Mouse (Mus musculus): ENCODE data around the gene Gpr141. TPM values are rescaled to one million over a fixed set of nuclear protein-coding genes. Genes with fewer than 3 reads are reported as not detected.

The Gpr141 gene
- polyA plus RNA-seq (2014; fragmentation: Nextera tagmentation; extraction: Ambion mirVana): 0.11 and 0.42 TPM in 2 replicates

DNA sequence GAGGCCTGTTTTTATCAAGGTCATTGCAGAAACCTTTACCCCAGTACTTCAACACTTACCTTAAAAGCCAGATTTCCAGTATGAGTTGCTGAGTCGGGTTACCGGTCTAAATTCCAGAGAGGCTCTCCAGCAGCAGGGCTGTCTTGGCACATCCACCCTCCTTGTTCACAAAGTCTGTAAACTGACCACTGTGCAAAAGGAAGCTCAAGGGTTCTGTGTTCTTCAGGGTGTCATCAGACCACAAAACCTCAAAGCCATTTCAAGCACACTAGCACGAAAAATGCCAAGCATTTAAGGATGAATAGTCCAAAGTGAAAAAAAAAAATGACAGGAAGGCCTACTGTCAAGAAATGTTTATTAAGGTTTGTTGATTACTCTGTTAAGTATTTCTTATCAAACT is at the start of gene Gpr141:
Gene Gpr141 (minus strand): TSS at position 187 of the 400 bp plus-strand sequence.
- H3K4me2 ChIP-seq (ENCODE audit: low read length): no peak within 1 kb of the TSS
- H3K27me3 ChIP-seq (ENCODE audit: control insufficient read depth, insufficient read depth, low read length): no peaks in the 10 kb centered on the region
- 49% methylated on average over 3 of the region's 3 CpGs for WGBS
- no peaks in the 10 kb centered on the region for H3K4me1 ChIP-seq (ENCODE audit: control insufficient read depth in 2 of 2, insufficient read depth in 2 of 2, low read length in 2 of 2)
- ATAC-seq (ENCODE audit: insufficient number of reproducible peaks, insufficient read depth, low FRiP score, low read depth): no peak
- H3K9me3 ChIP-seq (ENCODE audit: control insufficient read depth, low read length): no peaks in the 10 kb centered on the region
- no peak within 1 kb of the TSS for H3K4me3 ChIP-seq (ENCODE audit: control insufficient read depth in 1 of 2, insufficient read depth in 1 of 2, low read depth in 1 of 2, low read length in 2 of 2)
- H3K9ac ChIP-seq (ENCODE audit: low read length): no peak within 1 kb of the TSS
- no peak within 1 kb of the TSS for H3K27ac ChIP-seq (replicated peaks in 1 of 2; ENCODE audit: control insufficient read depth in 1 of 2, insufficient read depth in 1 of 2, low read depth in 2 of 2, low read length in 2 of 2)
- no peaks in the 10 kb centered on the region for H3K36me3 ChIP-seq (ENCODE audit: control insufficient read depth, insufficient read depth, low read length)

DNA sequence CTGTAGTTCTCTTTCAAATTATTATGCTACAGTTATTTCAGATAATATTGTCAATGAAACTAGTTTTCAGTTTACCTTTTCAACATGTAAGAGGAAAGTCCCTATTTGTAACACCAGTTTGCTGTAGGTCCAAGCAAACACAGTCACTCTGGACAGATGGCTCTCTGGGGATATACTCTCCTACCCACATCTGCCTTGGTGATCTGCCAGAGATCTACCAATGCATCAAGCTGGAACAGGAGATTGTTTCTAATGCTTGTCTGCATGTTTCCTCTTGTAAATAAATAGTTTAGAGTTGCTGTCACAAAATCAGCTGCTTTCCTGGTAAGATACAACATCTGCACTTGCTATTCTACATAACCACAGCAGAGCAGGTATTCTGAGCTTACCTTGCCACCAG is 40.2 kb upstream of the Gpr141 start:
- H3K9me3 ChIP-seq (ENCODE audit: control insufficient read depth, low read length): no peaks in the 10 kb centered on the region
- no peak overlapping the region for H3K4me2 ChIP-seq (ENCODE audit: low read length)
- no peak for ATAC-seq (ENCODE audit: insufficient number of reproducible peaks, insufficient read depth, low FRiP score, low read depth)

DNA sequence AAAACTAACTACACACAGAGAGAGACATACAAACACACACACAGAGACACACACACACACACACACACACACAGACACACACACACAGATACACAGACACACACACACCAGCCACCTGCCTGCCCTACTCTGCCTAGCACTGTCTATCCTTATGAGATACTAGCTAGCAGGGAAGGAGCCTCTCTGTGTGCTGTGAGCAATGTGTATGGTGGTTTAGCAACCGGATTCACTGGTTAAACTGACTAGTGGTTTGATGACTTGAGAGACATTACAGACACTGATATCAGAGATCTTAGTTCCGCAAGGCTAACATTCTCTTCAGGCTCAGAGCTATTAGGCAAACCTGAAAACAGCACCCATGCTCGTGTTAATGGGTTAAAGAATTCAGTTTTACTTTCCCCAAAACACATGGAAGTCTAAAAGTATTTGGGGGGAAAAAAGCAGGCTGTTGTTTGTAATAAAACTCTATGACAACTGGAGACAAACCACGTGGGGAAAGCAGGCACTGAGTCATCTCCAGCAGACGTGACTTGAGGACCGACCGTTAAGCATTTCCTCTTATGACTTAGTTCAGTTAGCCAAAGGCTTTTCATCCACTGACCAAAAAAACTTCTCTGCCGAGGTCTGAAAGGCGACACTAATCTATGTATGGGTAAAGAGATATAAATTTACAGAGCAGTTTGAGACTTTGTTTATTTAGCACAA is 30.7 kb upstream of the Gpr141 start:
- Histone ChIP-seq H3K27ac (replicated peaks in 1 of 2; ENCODE audit: control insufficient read depth in 1 of 2, insufficient read depth in 1 of 2, low read depth in 2 of 2, low read length in 2 of 2) (no peak overlapping the region), H3K4me2 (ENCODE audit: low read length) (no peak overlapping the region), H3K27me3 (ENCODE audit: control insufficient read depth, insufficient read depth, low read length) (no peaks in the 10 kb centered on the region), H3K9ac (ENCODE audit: low read length) (no peak overlapping the region), H3K9me3 (ENCODE audit: control insufficient read depth, low read length) (no peaks in the 10 kb centered on the region), H3K36me3 (ENCODE audit: control insufficient read depth, insufficient read depth, low read length) (no peaks in the 10 kb centered on the region), H3K4me1 (ENCODE audit: control insufficient read depth in 2 of 2, insufficient read depth in 2 of 2, low read length in 2 of 2) (no peaks in the 10 kb centered on the region), H3K4me3 (ENCODE audit: control insufficient read depth in 1 of 2, insufficient read depth in 1 of 2, low read depth in 1 of 2, low read length in 2 of 2) (no peak overlapping the region)
- ATAC-seq (ENCODE audit: insufficient number of reproducible peaks, insufficient read depth, low FRiP score, low read depth): no peak
- 61% methylated on average over 9 of the region's 9 CpGs for WGBS

More for the DNA sequence above, 40.2 kb upstream of the Gpr141 start:
- no peak overlapping the region for H3K4me3 ChIP-seq (ENCODE audit: control insufficient read depth in 1 of 2, insufficient read depth in 1 of 2, low read depth in 1 of 2, low read length in 2 of 2)
- no peaks in the 10 kb centered on the region for H3K4me1 ChIP-seq (ENCODE audit: control insufficient read depth in 2 of 2, insufficient read depth in 2 of 2, low read length in 2 of 2)
- H3K9ac ChIP-seq (ENCODE audit: low read length): no peak overlapping the region
- H3K36me3 ChIP-seq (ENCODE audit: control insufficient read depth, insufficient read depth, low read length): no peaks in the 10 kb centered on the region
- H3K27me3 ChIP-seq (ENCODE audit: control insufficient read depth, insufficient read depth, low read length): no peaks in the 10 kb centered on the region
- no peak overlapping the region for H3K27ac ChIP-seq (replicated peaks in 1 of 2; ENCODE audit: control insufficient read depth in 1 of 2, insufficient read depth in 1 of 2, low read depth in 2 of 2, low read length in 2 of 2)

DNA sequence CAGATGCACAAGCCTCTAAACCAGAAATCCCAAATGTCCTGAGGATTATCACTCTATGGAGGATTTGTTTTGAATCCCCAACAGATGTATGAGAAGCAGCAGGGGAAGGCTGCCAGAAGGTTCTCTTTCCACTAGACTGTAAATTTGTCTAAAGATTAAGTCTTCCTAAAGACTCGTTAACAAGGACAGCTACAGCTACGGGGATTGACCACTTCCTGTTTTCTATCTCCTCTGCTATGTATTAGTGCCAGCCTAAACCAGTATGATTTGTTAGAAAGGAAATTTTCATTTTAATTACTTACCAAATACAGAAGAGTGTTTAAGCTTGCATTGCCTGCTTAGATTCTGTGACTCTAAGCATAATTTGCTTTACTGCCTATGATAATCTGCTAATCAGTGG is 30.0 kb upstream of the Gpr141 start:
- 51% methylated on average over 2 of the region's 2 CpGs for WGBS
- ATAC-seq (ENCODE audit: insufficient number of reproducible peaks, insufficient read depth, low FRiP score, low read depth): no peak
- Histone ChIP-seq H3K4me2 (ENCODE audit: low read length) (no peak overlapping the region), H3K27ac (replicated peaks in 1 of 2; ENCODE audit: control insufficient read depth in 1 of 2, insufficient read depth in 1 of 2, low read depth in 2 of 2, low read length in 2 of 2) (no peak overlapping the region), H3K4me3 (ENCODE audit: control insufficient read depth in 1 of 2, insufficient read depth in 1 of 2, low read depth in 1 of 2, low read length in 2 of 2) (no peak overlapping the region), H3K27me3 (ENCODE audit: control insufficient read depth, insufficient read depth, low read length) (no peaks in the 10 kb centered on the region), H3K4me1 (ENCODE audit: control insufficient read depth in 2 of 2, insufficient read depth in 2 of 2, low read length in 2 of 2) (no peaks in the 10 kb centered on the region), H3K9ac (ENCODE audit: low read length) (no peak overlapping the region), H3K9me3 (ENCODE audit: control insufficient read depth, low read length) (0 out of 2 replicates have a peak, but pooled peaks cover 2% of the 10 kb centered on the region), H3K36me3 (ENCODE audit: control insufficient read depth, insufficient read depth, low read length) (no peaks in the 10 kb centered on the region)

DNA sequence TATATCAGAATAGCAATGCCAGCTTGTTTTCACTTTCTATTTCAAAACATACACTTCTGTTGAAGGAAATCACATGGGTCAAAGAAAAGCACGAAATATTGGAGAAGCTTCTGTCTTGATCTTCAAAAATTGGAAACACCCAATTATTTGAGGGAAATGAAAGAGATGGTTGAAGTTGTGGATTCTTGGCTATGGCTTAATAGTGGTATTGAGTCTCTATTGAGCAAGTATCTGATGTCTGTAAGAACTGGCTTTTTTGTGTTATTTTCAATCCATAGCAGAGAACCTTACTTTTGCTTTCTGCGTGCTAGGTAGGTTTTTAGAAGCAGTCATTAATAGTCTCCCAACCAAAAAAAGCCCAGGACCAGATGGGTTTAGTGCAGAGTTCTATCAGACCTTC is 19.4 kb upstream of the Gpr141 start:
- no peaks in the 10 kb centered on the region for H3K36me3 ChIP-seq (ENCODE audit: control insufficient read depth, insufficient read depth, low read length)
- H3K4me3 ChIP-seq (ENCODE audit: control insufficient read depth in 1 of 2, insufficient read depth in 1 of 2, low read depth in 1 of 2, low read length in 2 of 2): no peak overlapping the region
- no peaks in the 10 kb centered on the region for H3K27me3 ChIP-seq (ENCODE audit: control insufficient read depth, insufficient read depth, low read length)
- WGBS: 75% methylated on average over 2 of the region's 2 CpGs
- no peak for ATAC-seq (ENCODE audit: insufficient number of reproducible peaks, insufficient read depth, low FRiP score, low read depth)
- no peak overlapping the region for H3K27ac ChIP-seq (replicated peaks in 1 of 2; ENCODE audit: control insufficient read depth in 1 of 2, insufficient read depth in 1 of 2, low read depth in 2 of 2, low read length in 2 of 2)
- no peak overlapping the region for H3K4me2 ChIP-seq (ENCODE audit: low read length)
- no peaks in the 10 kb centered on the region for H3K9me3 ChIP-seq (ENCODE audit: control insufficient read depth, low read length)
- H3K9ac ChIP-seq (ENCODE audit: low read length): no peak overlapping the region
- H3K4me1 ChIP-seq (ENCODE audit: control insufficient read depth in 2 of 2, insufficient read depth in 2 of 2, low read length in 2 of 2): no peaks in the 10 kb centered on the region

DNA sequence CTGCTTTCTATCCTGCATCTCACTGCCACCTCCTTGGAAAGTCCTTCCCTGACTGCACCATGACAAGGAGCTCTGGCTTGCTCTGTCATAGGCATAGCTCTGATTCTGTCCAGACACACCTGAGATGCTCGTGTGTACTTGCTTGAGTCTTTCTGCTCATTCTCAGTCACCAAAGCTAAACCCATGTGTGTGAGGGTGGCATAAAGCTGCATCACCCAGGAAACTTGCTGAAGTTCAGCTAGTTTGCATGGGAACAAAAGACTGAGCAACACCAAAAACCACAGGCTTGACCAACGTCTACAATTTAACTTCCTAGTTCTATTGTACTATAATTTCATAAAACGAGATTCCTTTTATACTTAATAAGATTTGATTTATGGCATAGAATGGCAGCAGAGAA is 18.6 kb upstream of the Gpr141 start:
- Histone ChIP-seq H3K27ac (replicated peaks in 1 of 2; ENCODE audit: control insufficient read depth in 1 of 2, insufficient read depth in 1 of 2, low read depth in 2 of 2, low read length in 2 of 2) (no peak overlapping the region), H3K36me3 (ENCODE audit: control insufficient read depth, insufficient read depth, low read length) (no peaks in the 10 kb centered on the region), H3K9me3 (ENCODE audit: control insufficient read depth, low read length) (no peaks in the 10 kb centered on the region), H3K4me1 (ENCODE audit: control insufficient read depth in 2 of 2, insufficient read depth in 2 of 2, low read length in 2 of 2) (no peaks in the 10 kb centered on the region), H3K4me2 (ENCODE audit: low read length) (no peak overlapping the region), H3K4me3 (ENCODE audit: control insufficient read depth in 1 of 2, insufficient read depth in 1 of 2, low read depth in 1 of 2, low read length in 2 of 2) (no peak overlapping the region), H3K27me3 (ENCODE audit: control insufficient read depth, insufficient read depth, low read length) (no peaks in the 10 kb centered on the region), H3K9ac (ENCODE audit: low read length) (no peak overlapping the region)
- ATAC-seq (ENCODE audit: insufficient number of reproducible peaks, insufficient read depth, low FRiP score, low read depth): no peak
- 61% methylated on average over 3 of the region's 3 CpGs for WGBS

DNA sequence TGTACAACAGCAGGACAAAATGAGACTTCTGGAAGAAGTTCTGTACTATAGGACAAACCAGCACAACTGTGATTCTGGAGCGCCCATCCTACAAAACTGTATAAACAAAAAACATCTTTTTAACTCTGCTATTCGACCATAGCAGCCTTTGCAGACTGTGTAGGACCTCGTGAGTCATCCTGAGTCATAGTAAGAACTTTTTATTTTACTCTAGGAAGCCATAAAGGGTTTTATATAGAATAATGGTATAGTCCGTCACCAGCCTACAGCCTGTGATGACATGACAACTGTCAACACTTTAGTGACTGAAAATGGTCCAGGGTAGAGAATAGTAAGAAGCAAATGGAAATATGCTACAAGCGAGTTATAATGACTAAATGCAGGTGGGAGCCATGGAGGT is 17.6 kb upstream of the Gpr141 start:
- Histone ChIP-seq H3K4me2 (ENCODE audit: low read length) (no peak overlapping the region), H3K4me1 (ENCODE audit: control insufficient read depth in 2 of 2, insufficient read depth in 2 of 2, low read length in 2 of 2) (no peaks in the 10 kb centered on the region), H3K27me3 (ENCODE audit: control insufficient read depth, insufficient read depth, low read length) (no peaks in the 10 kb centered on the region), H3K9me3 (ENCODE audit: control insufficient read depth, low read length) (no peaks in the 10 kb centered on the region), H3K4me3 (ENCODE audit: control insufficient read depth in 1 of 2, insufficient read depth in 1 of 2, low read depth in 1 of 2, low read length in 2 of 2) (no peak overlapping the region), H3K9ac (ENCODE audit: low read length) (no peak overlapping the region), H3K36me3 (ENCODE audit: control insufficient read depth, insufficient read depth, low read length) (no peaks in the 10 kb centered on the region), H3K27ac (replicated peaks in 1 of 2; ENCODE audit: control insufficient read depth in 1 of 2, insufficient read depth in 1 of 2, low read depth in 2 of 2, low read length in 2 of 2) (no peak overlapping the region)
- 64% methylated on average over 5 of the region's 5 CpGs for whole genome bisulfite sequencing
- no peak for ATAC-seq (ENCODE audit: insufficient number of reproducible peaks, insufficient read depth, low FRiP score, low read depth)

DNA sequence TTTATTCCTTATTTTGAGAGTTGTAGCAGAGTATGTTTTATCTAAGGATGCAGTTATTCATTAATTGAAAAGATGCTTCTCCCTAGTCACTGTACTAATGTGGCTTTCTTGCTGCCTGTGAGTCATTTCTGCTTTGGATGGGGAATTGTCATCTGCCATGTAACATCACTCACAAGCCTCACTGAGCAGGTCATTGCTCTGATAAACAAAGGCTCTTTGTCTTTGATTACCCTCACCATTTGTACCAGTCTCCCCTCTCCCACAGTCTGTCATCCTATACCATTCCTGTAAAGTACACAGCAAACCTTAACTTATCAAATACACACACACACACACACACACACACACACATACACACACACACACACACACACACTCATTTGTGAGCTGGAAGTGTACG is 16.1 kb upstream of the Gpr141 start:
- Histone ChIP-seq H3K27me3 (ENCODE audit: control insufficient read depth, insufficient read depth, low read length) (no peaks in the 10 kb centered on the region), H3K4me2 (ENCODE audit: low read length) (no peak overlapping the region)
- 74% methylated on average over 1 of the region's 1 CpGs for WGBS

More for the DNA sequence above, 16.1 kb upstream of the Gpr141 start:
- no peak for ATAC-seq (ENCODE audit: insufficient number of reproducible peaks, insufficient read depth, low FRiP score, low read depth)
- Histone ChIP-seq H3K9ac (ENCODE audit: low read length) (no peak overlapping the region), H3K9me3 (ENCODE audit: control insufficient read depth, low read length) (no peaks in the 10 kb centered on the region), H3K36me3 (ENCODE audit: control insufficient read depth, insufficient read depth, low read length) (no peaks in the 10 kb centered on the region), H3K27ac (replicated peaks in 1 of 2; ENCODE audit: control insufficient read depth in 1 of 2, insufficient read depth in 1 of 2, low read depth in 2 of 2, low read length in 2 of 2) (no peak overlapping the region), H3K4me3 (ENCODE audit: control insufficient read depth in 1 of 2, insufficient read depth in 1 of 2, low read depth in 1 of 2, low read length in 2 of 2) (no peak overlapping the region), H3K4me1 (ENCODE audit: control insufficient read depth in 2 of 2, insufficient read depth in 2 of 2, low read length in 2 of 2) (no peaks in the 10 kb centered on the region)

Measured in heart, embryonic 14.5 days (tissue).